Mouse (Mus musculus): Measurements from ENCODE around the gene Lig4. TPM values are rescaled to one million over a fixed set of nuclear protein-coding genes. Genes with fewer than 3 reads are reported as not detected.

The Lig4 gene
- polyA plus RNA-seq, 1 experiment from 2014 or later: 10.3 TPM

DNA sequence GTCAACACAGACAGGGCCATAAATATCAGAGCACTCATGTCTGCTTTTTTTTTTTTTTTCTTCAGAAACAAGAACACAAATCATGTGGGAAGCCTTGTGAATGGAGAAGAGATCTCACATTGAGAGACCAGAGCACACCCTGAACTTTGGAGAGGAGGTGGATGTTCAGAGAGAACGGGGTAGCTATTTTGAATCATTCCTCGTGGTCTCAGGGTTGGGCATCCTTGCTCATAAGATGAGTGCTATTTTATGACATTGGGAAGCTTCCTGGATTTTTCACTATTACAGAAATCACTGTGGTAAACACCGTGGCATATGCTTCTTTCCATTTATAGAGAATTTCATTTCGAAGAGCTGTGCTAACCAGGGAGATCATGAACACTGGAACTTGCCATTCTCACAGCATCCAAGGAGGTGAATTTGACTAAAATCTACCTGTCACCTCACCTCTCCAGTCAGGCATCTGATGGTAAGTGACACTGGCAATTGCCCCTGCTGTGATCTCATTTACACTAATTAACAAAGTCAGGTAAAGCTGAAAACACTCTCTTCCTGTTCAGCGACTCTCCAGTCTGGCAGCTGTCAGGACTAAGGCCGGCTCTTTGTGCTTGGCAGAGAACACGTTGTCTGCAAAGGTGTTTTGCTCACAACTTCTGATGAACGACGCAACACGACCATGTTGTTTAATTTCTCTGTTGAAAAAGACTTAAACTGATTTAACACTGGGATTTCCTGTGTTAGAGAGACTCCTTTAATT is 28.2 kb downstream of the Lig4 start:
- ATAC-seq (ENCODE audit: low FRiP score): no peak
- 72% methylated on average over 10 of the region's 10 CpGs for WGBS
- DNase-seq (ENCODE audit: low spot score, missing footprints): no peak
- Histone ChIP-seq H3K9ac (ENCODE audit: low read length) (no peak overlapping the region), H3K4me1 (ENCODE audit: control insufficient read depth, insufficient read depth, low read length) (no peaks in the 10 kb centered on the region), H3K9me3 (ENCODE audit: control insufficient read depth, low read length) (no peaks in the 10 kb centered on the region), H3K27me3 (ENCODE audit: control insufficient read depth, insufficient read depth, low read length) (no peaks in the 10 kb centered on the region), H3K4me2 (no peak overlapping the region), H3K36me3 (ENCODE audit: control insufficient read depth, insufficient read depth, low read length) (no peaks in the 10 kb centered on the region), H3K27ac (ENCODE audit: low read depth, low read length) (no peak overlapping the region), H3K4me3 (ENCODE audit: low read depth, low read length) (no peak overlapping the region)

DNA sequence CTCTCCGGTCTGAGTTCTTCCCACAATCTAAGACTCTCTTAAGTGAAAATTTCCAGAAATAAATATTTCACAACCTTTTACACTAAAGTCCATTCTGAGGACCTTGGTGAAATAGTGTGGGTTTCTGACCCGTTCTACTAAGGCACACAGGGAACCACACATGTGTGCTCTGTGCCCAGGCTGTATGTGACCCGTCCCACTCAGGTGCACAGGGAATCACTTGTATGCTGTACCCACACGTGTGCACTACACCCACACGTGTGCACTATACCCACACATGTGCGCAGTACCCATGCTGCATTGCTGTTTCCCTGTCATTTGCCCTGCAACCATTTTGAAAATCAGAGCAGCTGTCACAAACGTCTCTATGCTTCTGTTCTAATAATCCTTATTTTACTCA is 41.9 kb downstream of the Lig4 start:
- DNase-seq (ENCODE audit: low spot score, missing footprints) (no peak), ATAC-seq (ENCODE audit: low FRiP score) (no peak)
- H3K4me1 ChIP-seq (ENCODE audit: control insufficient read depth, insufficient read depth, low read length): no peaks in the 10 kb centered on the region
- no peak overlapping the region for H3K4me2 ChIP-seq
- H3K9me3 ChIP-seq (ENCODE audit: control insufficient read depth, low read length): no peaks in the 10 kb centered on the region
- no peak overlapping the region for H3K9ac ChIP-seq (ENCODE audit: low read length)
- H3K27ac ChIP-seq (ENCODE audit: low read depth, low read length): no peak overlapping the region
- H3K36me3 ChIP-seq (ENCODE audit: control insufficient read depth, insufficient read depth, low read length): no peaks in the 10 kb centered on the region
- H3K27me3 ChIP-seq (ENCODE audit: control insufficient read depth, insufficient read depth, low read length): no peaks in the 10 kb centered on the region
- WGBS: 73% methylated on average over 7 of the region's 7 CpGs
- no peak overlapping the region for H3K4me3 ChIP-seq (ENCODE audit: low read depth, low read length)

DNA sequence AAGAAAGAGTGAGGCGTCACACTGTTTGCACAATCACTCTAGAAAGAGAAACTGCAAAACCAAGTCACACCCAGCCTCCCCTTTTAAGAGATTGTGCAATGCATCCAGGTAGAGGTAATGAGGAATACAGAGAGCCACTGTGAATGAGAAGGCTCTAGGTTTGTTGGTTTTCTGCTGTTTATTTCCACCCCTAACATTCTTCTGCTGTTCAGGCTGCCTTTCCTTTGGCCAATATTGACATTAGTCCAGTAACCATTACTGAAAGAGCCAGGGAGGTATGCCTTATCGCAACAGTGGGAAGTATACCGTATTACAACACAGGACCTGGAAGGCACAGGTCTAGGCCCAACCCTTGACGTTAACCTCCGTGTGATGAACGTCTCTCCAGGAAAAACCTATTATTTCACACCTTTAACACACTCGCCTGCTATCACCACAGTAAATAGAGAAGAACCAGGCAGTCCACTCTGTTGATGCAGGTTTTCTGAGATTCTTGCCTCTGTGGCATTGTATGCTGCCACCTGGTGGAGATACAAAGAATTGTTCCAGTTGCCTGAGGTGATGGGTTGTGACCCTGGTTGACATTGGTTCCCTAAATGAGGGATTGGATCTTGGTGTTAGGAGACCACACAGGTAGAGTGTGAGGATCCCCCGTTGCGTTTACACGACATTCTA is 42.5 kb downstream of the Lig4 start:
- ATAC-seq (ENCODE audit: low FRiP score) (peak; percentile 50; the same call in 1 of the 2 replicates), DNase-seq (ENCODE audit: low spot score, missing footprints) (peak; percentile 93)
- Histone ChIP-seq H3K36me3 (ENCODE audit: control insufficient read depth, insufficient read depth, low read length) (no peaks in the 10 kb centered on the region), H3K27me3 (ENCODE audit: control insufficient read depth, insufficient read depth, low read length) (no peaks in the 10 kb centered on the region), H3K4me2 (no peak overlapping the region), H3K9me3 (ENCODE audit: control insufficient read depth, low read length) (no peaks in the 10 kb centered on the region), H3K9ac (ENCODE audit: low read length) (no peak overlapping the region), H3K27ac (ENCODE audit: low read depth, low read length) (no peak overlapping the region), H3K4me1 (ENCODE audit: control insufficient read depth, insufficient read depth, low read length) (no peaks in the 10 kb centered on the region), H3K4me3 (ENCODE audit: low read depth, low read length) (no peak overlapping the region)
- WGBS: 40% methylated on average over 10 of the region's 10 CpGs

DNA sequence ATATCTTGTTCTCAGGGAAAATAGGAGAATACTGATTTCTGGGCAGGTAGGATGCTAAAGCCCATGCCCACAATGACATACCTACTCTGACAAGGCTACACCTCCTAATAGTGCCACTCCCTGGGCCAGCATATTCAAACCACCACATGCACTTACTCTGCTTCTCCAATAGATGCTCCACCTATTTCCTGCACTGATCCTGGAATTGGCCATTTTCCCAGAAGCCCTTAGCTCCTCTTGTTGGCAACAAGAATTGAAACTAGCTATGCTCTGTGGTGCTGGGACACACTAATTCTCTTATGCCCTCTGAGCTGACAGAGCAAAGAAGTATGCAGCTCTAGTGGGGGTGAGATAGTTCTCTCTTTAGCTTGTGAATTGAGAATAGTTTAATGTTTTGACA is 44.8 kb downstream of the Lig4 start:
- Histone ChIP-seq H3K27ac (ENCODE audit: low read depth, low read length) (no peak overlapping the region), H3K36me3 (ENCODE audit: control insufficient read depth, insufficient read depth, low read length) (no peaks in the 10 kb centered on the region), H3K9me3 (ENCODE audit: control insufficient read depth, low read length) (no peaks in the 10 kb centered on the region), H3K4me2 (no peak overlapping the region), H3K4me3 (ENCODE audit: low read depth, low read length) (no peak overlapping the region), H3K9ac (ENCODE audit: low read length) (no peak overlapping the region), H3K4me1 (ENCODE audit: control insufficient read depth, insufficient read depth, low read length) (no peaks in the 10 kb centered on the region), H3K27me3 (ENCODE audit: control insufficient read depth, insufficient read depth, low read length) (no peaks in the 10 kb centered on the region)
- no peak for DNase-seq (ENCODE audit: low spot score, missing footprints)
- ATAC-seq (ENCODE audit: low FRiP score): no peak

DNA sequence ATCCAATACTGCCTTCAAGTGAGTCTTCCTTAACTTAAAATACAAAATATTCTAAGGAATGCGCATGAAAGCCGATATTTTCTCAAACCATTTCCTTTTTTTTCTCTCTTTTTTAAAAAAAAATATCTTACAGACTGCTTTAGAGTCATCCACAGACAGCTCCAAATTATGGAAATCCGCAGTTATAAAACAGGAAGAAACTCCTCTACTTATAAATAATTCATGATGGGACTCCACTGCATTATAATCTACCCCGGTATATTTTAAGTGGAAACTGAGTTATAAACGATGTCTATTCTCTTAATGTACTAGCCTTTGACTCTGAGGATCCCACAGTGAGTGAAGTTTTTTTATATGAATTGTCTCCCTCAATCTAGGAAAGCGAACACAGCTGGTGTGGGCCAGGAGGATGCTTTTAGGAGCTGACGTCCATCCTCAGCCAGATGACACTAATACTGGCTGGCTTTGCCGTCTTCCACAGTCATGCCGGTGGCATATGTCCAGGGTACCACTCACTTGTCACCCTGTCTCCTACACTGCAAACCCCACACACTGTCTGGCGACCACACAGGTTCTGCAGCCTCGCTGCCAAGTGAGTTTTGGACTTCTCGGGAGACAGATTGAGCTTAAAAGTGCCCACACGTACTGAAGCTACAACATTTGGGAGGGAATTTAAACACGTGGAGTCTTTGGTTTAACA is 47.6 kb downstream of the Lig4 start:
- 82% methylated on average over 14 of the region's 14 CpGs for WGBS
- DNase-seq (ENCODE audit: low spot score, missing footprints) (no peak), ATAC-seq (ENCODE audit: low FRiP score) (no peak)
- Histone ChIP-seq H3K4me2 (no peak overlapping the region), H3K9ac (ENCODE audit: low read length) (no peak overlapping the region), H3K9me3 (ENCODE audit: control insufficient read depth, low read length) (no peaks in the 10 kb centered on the region), H3K4me1 (ENCODE audit: control insufficient read depth, insufficient read depth, low read length) (no peaks in the 10 kb centered on the region), H3K27ac (ENCODE audit: low read depth, low read length) (no peak overlapping the region), H3K36me3 (ENCODE audit: control insufficient read depth, insufficient read depth, low read length) (no peaks in the 10 kb centered on the region), H3K4me3 (ENCODE audit: low read depth, low read length) (no peak overlapping the region), H3K27me3 (ENCODE audit: control insufficient read depth, insufficient read depth, low read length) (no peaks in the 10 kb centered on the region)

Other genes with a start within 250 kb of the Lig4 start
- 3.9 and 4.4 TPM in 2 replicates for gene Fam155a, start 206.5 kb downstream of the Lig4 start, polyA plus RNA-seq (2014; fragmentation: Nextera tagmentation; extraction: Ambion mirVana)
- not detected in 2 replicates for gene Gm10217, start 113.4 kb downstream of the Lig4 start, polyA plus RNA-seq (2014; fragmentation: Nextera tagmentation; extraction: Ambion mirVana)
- 22.8 and 22.9 TPM in 2 replicates for gene Abhd13, start within 50 bp of the Lig4 start, polyA plus RNA-seq (2014; fragmentation: Nextera tagmentation; extraction: Ambion mirVana)
- gene Tnfsf13b, start 28.8 kb upstream of the Lig4 start, polyA plus RNA-seq (2014; fragmentation: Nextera tagmentation; extraction: Ambion mirVana): 0.19 TPM in 2 replicates
- 2.7 and 3.0 TPM in 2 replicates for gene Myo16, start 176.2 kb upstream of the Lig4 start, polyA plus RNA-seq (2014; fragmentation: Nextera tagmentation; extraction: Ambion mirVana)

All from midbrain, embryonic 11.5 days (tissue).